In genomic region chr1:125537131-125537530, GRCm38 (mm10) we compare ENCODE assay signal across 17 mouse cellular contexts. TPM values are rescaled to one million over a fixed set of nuclear protein-coding genes. Genes with fewer than 3 reads are reported as not detected.
DNase-seq lines count a peak whose midpoint lies in the region.
"Had no signal": no experiment of that assay in that cellular context is flagged by ENCODE, and none has a peak within 500 bp of the region (broad histone marks: within the 10 kb centered on the region; RNA-seq: fewer than 3 reads in every experiment).

No protein-coding gene starts in this region.

- intact Hi-C loops in left cerebral cortex, postnatal 10 days (cut with DNase I), result no loop called here

- DNase-seq in adrenal gland, postnatal 14 days, result peak; percentile 24
- no peak for DNase-seq in adrenal gland, adult 18-20 months (ENCODE audit: low spot score in 2 of 2)
- peak; percentile 18 for DNase-seq in NIH3T3 (ENCODE audit: low read depth)
- DNase-seq in adipocyte (ENCODE audit: low spot score), result peak; percentile 57
- peak; percentile 95 for DNase-seq in gonadal fat pad, adult 2 months (ENCODE audit: low read depth)
- DNase-seq in testis, postnatal 14 days (ENCODE audit: low spot score), result no peak
- DNase-seq in left cerebral cortex, postnatal 10 days (ENCODE audit: extremely low spot score in 1 of 2, low spot score in 2 of 2), result no peak
- DNase-seq: adrenal gland, adult 8-10 months; cerebellum, adult 11 months; cerebellum, adult 18-20 months; cerebellum, adult 8-10 months; cerebellum, adult 9-11 months; cerebellum, postnatal 14 days; cerebellum, postnatal 36 days; embryo, embryonic 11 days; forebrain, postnatal 0 days had no signal

RNA-seq across cellular contexts. Expression of gene Slc35f5, which starts 23.3 kb away (rescaled TPM):
- 40.4 and 46.4 TPM in 2 replicates for total RNA-seq in adrenal gland, postnatal 14 days (2021)
- total RNA-seq in adrenal gland, adult 18-20 months (2021), result 10 to 100 TPM; 32.1 to 36.7 TPM
- 32.6 and 35.3 TPM in 2 replicates for polyA plus RNA-seq in gonadal fat pad, adult 2 months (2012; rRNA removed)
- 10 to 100 TPM; 30.3 to 32.4 TPM for total RNA-seq in left cerebral cortex, postnatal 10 days (2021)
- polyA plus RNA-seq: erythroblast, embryonic 14.5 days had no signal

Comparison
In these comparisons a context has a peak if more than half of its experiments do, and no peak if none do; other contexts are left out.
1. DNase-seq: peak in adrenal gland, postnatal 14 days (single experiment), NIH3T3 (single experiment), adipocyte (single experiment) and gonadal fat pad, adult 2 months (single experiment); none in adrenal gland, adult 18-20 months (0 of 2), testis, postnatal 14 days (single experiment) and left cerebral cortex, postnatal 10 days (0 of 2).